Mouse (Mus musculus) neural tube, embryonic 15.5 days (tissue): ENCODE results near the gene Pck2. TPM values are rescaled to one million over a fixed set of nuclear protein-coding genes. Genes with fewer than 3 reads are reported as not detected.

Experiments used
- ATAC-seq: fragments of 200-750 bp; cut with Nextera tagmentation; 2 replicates; pipeline ENCODE4 v1.8.0; 2017; ENCODE audit warnings: mild to moderate bottlenecking, moderate TSS enrichment, moderate library complexity; ENCODE audit not compliant: low FRiP score
- H3K27ac ChIP-seq: fragments of 300-500 bp; sonication (generic); replicated peaks from 2 replicates; pipeline ENCODE4 v1.5.1; 2015; ENCODE audit warnings: mild to moderate bottlenecking, inconsistent platforms
- H3K27me3 ChIP-seq: fragments of 300-500 bp; sonication (generic); replicated peaks from 2 replicates; pipeline ENCODE4 v1.6.1; 2015; ENCODE audit warnings: inconsistent platforms
- H3K36me3 ChIP-seq: fragments of 300-500 bp; sonication (generic); 2 replicates; pipeline ENCODE4 v1.6.1; 2015; ENCODE audit warnings: inconsistent platforms
- H3K4me1 ChIP-seq: fragments of 300-500 bp; sonication (generic); 2 replicates; pipeline ENCODE4 v1.6.1; 2015; ENCODE audit warnings: inconsistent platforms
- H3K4me2 ChIP-seq: fragments of 300-500 bp; sonication (generic); 2 replicates; pipeline ENCODE4 v1.6.1; 2015; ENCODE audit warnings: inconsistent platforms, mild to moderate bottlenecking, moderate library complexity
- H3K4me3 ChIP-seq: fragments of 300-500 bp; sonication (generic); replicated peaks from 2 replicates; pipeline ENCODE4 v1.5.1; 2015; ENCODE audit warnings: mild to moderate bottlenecking, inconsistent platforms
- H3K9ac ChIP-seq: fragments of 300-500 bp; sonication (generic); replicated peaks from 2 replicates; pipeline ENCODE4 v1.6.1; 2015; ENCODE audit warnings: mild to moderate bottlenecking, inconsistent platforms
- H3K9me3 ChIP-seq: fragments of 300-500 bp; sonication (generic); replicated peaks from 2 replicates; pipeline ENCODE4 v1.6.1; 2016; ENCODE audit warnings: inconsistent platforms
- WGBS: fragments of 180-500 bp; shearing (Covaris S2); methylation state at CpG from one replicate; pipeline ENCODE4 v1.1.7; 2015; ENCODE audit warnings: mixed read lengths; 5-methylcytosine and 5-hydroxymethylcytosine counted together
- polyA plus RNA-seq: library from polyadenylated mRNA; unstranded; fragments of >200 nt; fragmentation: Nextera tagmentation; extraction: Ambion mirVana; gene quantifications from 2 replicates; pipeline ENCODE4 v1.2.1, GENCODE M21; 2015

Pck2 gene
- polyA plus RNA-seq, 1 experiment from 2014 or later: 30.5 TPM

GRCm38 (mm10) chr14:55577871-55578667 lies 38.0 kb downstream of the Pck2 start, which contains the start of gene Psme1:
Psme1 (plus strand) TSS chr14:55578123.
- ATAC-seq: peak; percentile 92
- Histone ChIP-seq H3K27me3 (no peaks in the 10 kb centered on the region), H3K9ac (peak within 1 kb of the TSS; percentile 87), H3K4me1 (peaks cover 18% of the 10 kb centered on the region), H3K4me2 (peak within 1 kb of the TSS; percentile 91), H3K27ac (peak within 1 kb of the TSS; percentile 89), H3K36me3 (peaks cover 21% of the 10 kb centered on the region), H3K9me3 (no peaks in the 10 kb centered on the region), H3K4me3 (peak within 1 kb of the TSS; percentile 74)
- under 1% methylated on average over 32 of the region's 32 CpGs for WGBS

- H3K27me3 ChIP-seq: no peaks in the 10 kb centered on the region
- no peaks in the 10 kb centered on the region for H3K9me3 ChIP-seq
- H3K4me2 ChIP-seq: peak overlapping the region; percentile 91
- peak overlapping the region; percentile 87 for H3K9ac ChIP-seq
- H3K4me3 ChIP-seq: peak overlapping the region; percentile 74
- WGBS: 34% methylated on average over 6 of the region's 6 CpGs
- ATAC-seq: peak; percentile 51
- peaks cover 21% of the 10 kb centered on the region for H3K36me3 ChIP-seq
- peaks cover 18% of the 10 kb centered on the region for H3K4me1 ChIP-seq
- peak overlapping the region; percentile 89 for H3K27ac ChIP-seq
Observed at GRCm38 (mm10) chr14:55578668-55579269, 38.7 kb downstream of the Pck2 start.

- Histone ChIP-seq H3K27ac (no peak overlapping the region), H3K4me1 (peaks cover 22% of the 10 kb centered on the region), H3K4me3 (no peak overlapping the region), H3K9ac (no peak overlapping the region), H3K4me2 (0 out of 2 replicates have a peak overlapping the region, but pooled peaks have one; percentile 91), H3K27me3 (no peaks in the 10 kb centered on the region), H3K9me3 (no peaks in the 10 kb centered on the region), H3K36me3 (peaks cover 21% of the 10 kb centered on the region)
- ATAC-seq: no peak
- WGBS: 89% methylated on average over 23 of the region's 23 CpGs
Observed at GRCm38 (mm10) chr14:55579511-55580496, 39.7 kb downstream of the Pck2 start.

- Histone ChIP-seq H3K27ac (no peak overlapping the region), H3K4me2 (no peak overlapping the region), H3K4me3 (no peak overlapping the region), H3K27me3 (no peaks in the 10 kb centered on the region), H3K9ac (no peak overlapping the region), H3K36me3 (peaks cover 21% of the 10 kb centered on the region), H3K4me1 (peaks cover 32% of the 10 kb centered on the region), H3K9me3 (no peaks in the 10 kb centered on the region)
- 95% methylated on average over 16 of the region's 16 CpGs for WGBS
- ATAC-seq: no peak
Observed at GRCm38 (mm10) chr14:55580731-55581130, 40.7 kb downstream of the Pck2 start.

- peaks cover 32% of the 10 kb centered on the region for H3K4me1 ChIP-seq
- 79% methylated on average over 9 of the region's 9 CpGs for WGBS
- no peak overlapping the region for H3K27ac ChIP-seq
- H3K4me2 ChIP-seq: no peak overlapping the region
- no peak overlapping the region for H3K9ac ChIP-seq
- ATAC-seq: no peak
- no peak overlapping the region for H3K4me3 ChIP-seq
- peaks cover 23% of the 10 kb centered on the region for H3K36me3 ChIP-seq
- no peaks in the 10 kb centered on the region for H3K27me3 ChIP-seq
- H3K9me3 ChIP-seq: no peaks in the 10 kb centered on the region
Observed at GRCm38 (mm10) chr14:55581981-55582681, 42.1 kb downstream of the Pck2 start.

GRCm38 (mm10) chr14:55584303-55584701 lies 44.2 kb downstream of the Pck2 start:
- Histone ChIP-seq H3K27me3 (no peaks in the 10 kb centered on the region), H3K36me3 (peaks cover 33% of the 10 kb centered on the region), H3K9ac (peak overlapping the region; percentile 68), H3K4me1 (peaks cover 19% of the 10 kb centered on the region), H3K27ac (peak overlapping the region; percentile 70), H3K4me3 (peak overlapping the region; percentile 55), H3K4me2 (peak overlapping the region; percentile 76), H3K9me3 (no peaks in the 10 kb centered on the region)
- WGBS: 36% methylated on average over 5 of the region's 5 CpGs
- no peak for ATAC-seq

- H3K4me2 ChIP-seq: peak within 1 kb of the TSS; percentile 76
- peak; percentile 82 for ATAC-seq
- no peaks in the 10 kb centered on the region for H3K27me3 ChIP-seq
- H3K9ac ChIP-seq: peak within 1 kb of the TSS; percentile 68
- H3K4me3 ChIP-seq: peak within 1 kb of the TSS; percentile 55
- peaks cover 33% of the 10 kb centered on the region for H3K36me3 ChIP-seq
- H3K9me3 ChIP-seq: no peaks in the 10 kb centered on the region
- 3% methylated on average over 43 of the region's 43 CpGs for WGBS
- peaks cover 21% of the 10 kb centered on the region for H3K4me1 ChIP-seq
- H3K27ac ChIP-seq: peak within 1 kb of the TSS; percentile 70
Observed at GRCm38 (mm10) chr14:55584702-55585565, 44.9 kb downstream of the Pck2 start, which contains the start of gene Emc9. Emc9 (minus strand) TSS chr14:55585302.

GRCm38 (mm10) chr14:55585566-55585960 lies 45.5 kb downstream of the Pck2 start:
- ATAC-seq: no peak
- 65% methylated on average over 6 of the region's 6 CpGs for WGBS
- H3K27ac ChIP-seq: no peak overlapping the region
- H3K4me3 ChIP-seq: peak overlapping the region; percentile 55
- no peaks in the 10 kb centered on the region for H3K9me3 ChIP-seq
- H3K9ac ChIP-seq: no peak overlapping the region
- H3K36me3 ChIP-seq: peaks cover 27% of the 10 kb centered on the region
- H3K27me3 ChIP-seq: no peaks in the 10 kb centered on the region
- H3K4me1 ChIP-seq: peaks cover 27% of the 10 kb centered on the region
- H3K4me2 ChIP-seq: peak overlapping the region; percentile 76

- H3K27me3 ChIP-seq: no peaks in the 10 kb centered on the region
- WGBS: 96% methylated on average over 2 of the region's 2 CpGs
- H3K9me3 ChIP-seq: no peaks in the 10 kb centered on the region
- H3K4me1 ChIP-seq: peaks cover 28% of the 10 kb centered on the region
- peaks cover 21% of the 10 kb centered on the region for H3K36me3 ChIP-seq
- H3K4me3 ChIP-seq: no peak overlapping the region
- no peak overlapping the region for H3K27ac ChIP-seq
- no peak for ATAC-seq
- H3K9ac ChIP-seq: no peak overlapping the region
- no peak overlapping the region for H3K4me2 ChIP-seq
Observed at GRCm38 (mm10) chr14:55586149-55586548, 46.1 kb downstream of the Pck2 start.

GRCm38 (mm10) chr14:55589271-55589670 lies 49.2 kb downstream of the Pck2 start:
- peaks cover 53% of the 10 kb centered on the region for H3K4me1 ChIP-seq
- H3K9me3 ChIP-seq: no peaks in the 10 kb centered on the region
- H3K4me3 ChIP-seq: no peak overlapping the region
- H3K9ac ChIP-seq: no peak overlapping the region
- WGBS: 99% methylated on average over 5 of the region's 5 CpGs
- H3K36me3 ChIP-seq: peaks cover 18% of the 10 kb centered on the region
- no peak for ATAC-seq
- H3K27ac ChIP-seq: no peak overlapping the region
- no peaks in the 10 kb centered on the region for H3K27me3 ChIP-seq
- no peak overlapping the region for H3K4me2 ChIP-seq
